Mouse (Mus musculus) lung, adult 2 months (tissue): ENCODE measurements at regions not wholly inside any gene's neighbourhood (a gene's known extent, or its start where the extent isn't known, plus 50 kb on each side); places are given as distances from the start of the nearest gene placed in this dataset.

Experiments used
- DNase-seq: peaks from one replicate; pipeline ENCODE4 v3.0.0; 2022
- H3K4me1 ChIP-seq: fragments of 200-500 bp; 2 replicates; pipeline ENCODE4 v1.6.1; 2011; ENCODE audit warnings: low read length; ENCODE audit not compliant: control insufficient read depth, insufficient read depth
- H3K4me3 ChIP-seq: fragments of 200-500 bp; replicated peaks from 2 replicates; pipeline ENCODE3; 2011; ENCODE audit warnings: low read depth, mild to moderate bottlenecking, control low read depth, low read length; ENCODE audit errors: extremely low read depth
- CTCF ChIP-seq: fragments of 200-500 bp; IDR thresholded peaks from 2 replicates; pipeline ENCODE4 v1.5.1; 2011; ENCODE audit warnings: mild to moderate bottlenecking, low read length, control low read depth; ENCODE audit not compliant: insufficient read depth
- POLR2A ChIP-seq: fragments of 200-500 bp; IDR thresholded peaks from 2 replicates; pipeline ENCODE4 v1.6.1; 2011; ENCODE audit warnings: low read depth, mild to moderate bottlenecking, control low read depth, low read length, borderline replicate concordance; ENCODE audit errors: extremely low read depth
- WGBS: fragments of 180-500 bp; shearing (Covaris S2); methylation state at CpG from one replicate; pipeline ENCODE4 v1.1.7; 2018; 5-methylcytosine and 5-hydroxymethylcytosine counted together

- no peak overlapping the region for H3K4me3 ChIP-seq
- no peak for TF ChIP-seq POLR2A
- no peak for TF ChIP-seq CTCF
- H3K4me1 ChIP-seq: no peaks in the 10 kb centered on the region
- DNase-seq: no peak
- 89% methylated on average over 4 of the region's 4 CpGs for WGBS
Observed at GRCm38 (mm10) chr14:100348336-100349164, 64.1 kb upstream of the Klf12 start.

- DNase-seq: no peak
- WGBS: 82% methylated on average over 4 of the region's 4 CpGs
- no peaks in the 10 kb centered on the region for H3K4me1 ChIP-seq
- H3K4me3 ChIP-seq: no peak overlapping the region
- TF ChIP-seq CTCF (no peak), POLR2A (no peak)
Observed at GRCm38 (mm10) chr14:100336926-100337325, 52.4 kb upstream of the Klf12 start.
